Mouse (Mus musculus) gastrocnemius, adult 2 months (tissue): Measurements from ENCODE around the gene Tdrkh. TPM values are rescaled to one million over a fixed set of nuclear protein-coding genes. Genes with fewer than 3 reads are reported as not detected.

Experiments
- DNase-seq: peaks from one replicate; pipeline ENCODE4 v3.0.0; 2022
- H3K27ac ChIP-seq: fragments of 200-600 bp; 2 replicates; pipeline ENCODE4 v1.8.1; 2022; ENCODE audit warnings: mild to moderate bottlenecking
- H3K4me3 ChIP-seq: fragments of 200-600 bp; 2 replicates; pipeline ENCODE4 v1.8.1; 2022; ENCODE audit warnings: mild to moderate bottlenecking, moderate library complexity
- CTCF ChIP-seq: fragments of 200-600 bp; IDR thresholded peaks from 2 replicates; pipeline ENCODE4 v1.8.1; 2022; ENCODE audit warnings: antibody characterized with exemption, mild to moderate bottlenecking, moderate library complexity
- intact Hi-C: fragments of 180-260 bp; cut with DNase I; formaldehyde crosslinking; loops from one replicate; pipeline ENCODE4 v1.15.1; 2025
- total RNA-seq, 2 experiments: library from RNA; stranded (reverse); gene quantifications; 2 replicates each; pipeline ENCODE4 v1.2.3; 2021

Gene Tdrkh
- total RNA-seq, 2 experiments from 2014 or later: 2.8 to 2.9 TPM

- intact Hi-C loops: loop anchor here (5.0 kb wide), 1 partner anchor 68 kb away; the partner anchor contains the start of genes Mrpl9 and Oaz3
- peak overlapping the region; percentile 94 for H3K27ac ChIP-seq
- no peak for TF ChIP-seq CTCF
Measured at GRCm38 (mm10) chr3:94374636-94375035, 38.4 kb upstream of the Tdrkh start.

DNA sequence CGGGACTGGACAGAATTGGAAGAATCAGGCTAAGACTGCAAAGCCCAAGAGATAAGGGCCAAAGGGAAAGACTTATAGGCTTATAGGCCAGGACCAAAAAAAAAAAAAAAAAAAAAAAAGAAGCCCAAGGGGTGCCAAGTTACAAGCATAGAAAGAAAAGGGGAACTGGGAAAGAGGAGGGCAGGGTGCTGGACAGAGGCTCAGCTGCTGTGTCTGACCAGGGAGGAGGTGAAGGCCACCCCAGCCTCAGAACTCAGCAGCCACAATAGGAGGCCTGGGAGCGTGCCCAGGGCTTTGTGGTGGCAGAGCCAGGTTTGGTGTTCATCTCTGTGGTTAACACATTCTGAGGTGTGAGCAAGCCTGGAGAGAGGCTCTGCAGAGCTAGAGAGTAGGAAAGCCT, 37.9 kb upstream of the Tdrkh start:
- DNase-seq: no peak
- Histone ChIP-seq H3K4me3 (no peak overlapping the region), H3K27ac (peak overlapping the region; percentile 94; the same call in 1 of the 2 replicates)
- no peak for TF ChIP-seq CTCF
- intact Hi-C loops: no loop called here

More at GRCm38 (mm10) chr3:94374636-94375035, 38.4 kb upstream of the Tdrkh start:
- peak; percentile 79 for DNase-seq
- H3K4me3 ChIP-seq: peak overlapping the region; percentile 80; the same call in 1 of the 2 replicates

DNA sequence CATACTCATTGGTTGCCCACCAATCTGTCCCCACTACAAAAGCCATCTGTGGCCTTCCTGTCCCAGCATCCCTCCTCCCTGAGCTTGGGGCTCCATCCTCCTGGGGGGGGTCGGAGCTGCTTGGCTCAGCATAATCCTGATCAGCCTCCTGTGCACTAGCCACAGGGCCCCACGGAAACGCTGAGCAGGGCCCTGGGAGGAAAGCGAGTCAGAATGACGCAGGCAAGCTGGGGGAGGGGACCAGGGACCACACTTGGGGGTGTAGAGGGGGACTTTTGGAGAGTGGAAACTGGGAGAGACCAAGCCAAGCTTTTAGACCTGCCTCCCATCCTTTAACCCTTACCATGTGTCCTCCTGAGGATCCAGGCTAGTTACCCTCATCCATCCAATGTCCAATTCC, 37.2 kb upstream of the Tdrkh start:
- H3K27ac ChIP-seq: no peak overlapping the region
- intact Hi-C loops: no loop called here

GRCm38 (mm10) chr3:94377028-94377923, 35.8 kb upstream of the Tdrkh start:
- H3K27ac ChIP-seq: no peak overlapping the region
- H3K4me3 ChIP-seq: no peak overlapping the region
- intact Hi-C loops: no loop called here
- no peak for DNase-seq
- no peak for TF ChIP-seq CTCF

More for the DNA sequence above, 37.2 kb upstream of the Tdrkh start:
- TF ChIP-seq CTCF: no peak
- DNase-seq: no peak
- H3K4me3 ChIP-seq: no peak overlapping the region

GRCm38 (mm10) chr3:94379831-94380510, 33.1 kb upstream of the Tdrkh start:
- no peak for TF ChIP-seq CTCF
- no peak for DNase-seq
- Histone ChIP-seq H3K4me3 (no peak overlapping the region), H3K27ac (no peak overlapping the region)
- intact Hi-C loops: no loop called here

GRCm38 (mm10) chr3:94382308-94382707, 30.8 kb upstream of the Tdrkh start:
- TF ChIP-seq CTCF: no peak
- Histone ChIP-seq H3K27ac (no peak overlapping the region), H3K4me3 (no peak overlapping the region)
- DNase-seq: no peak
- intact Hi-C loops: no loop called here

DNA sequence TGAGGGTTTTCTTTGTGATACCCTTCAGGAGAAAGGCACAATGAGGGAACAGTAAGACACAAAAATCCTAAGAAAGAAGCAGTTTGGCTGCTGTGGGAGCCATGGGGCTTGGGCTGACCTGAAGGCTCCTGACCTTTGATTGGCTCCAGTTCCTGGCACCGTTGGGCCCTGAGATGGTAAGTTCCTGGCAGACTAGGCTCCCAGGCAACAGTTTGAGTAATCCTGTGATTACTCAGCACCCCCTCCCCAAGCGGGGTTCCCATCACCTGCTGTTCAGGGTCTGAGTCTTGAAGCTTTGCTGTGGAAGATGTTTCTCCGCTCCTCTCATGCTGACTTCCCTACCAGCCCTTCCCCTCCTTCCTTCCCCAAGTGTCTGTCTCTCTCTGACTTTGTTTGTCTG, 29.6 kb upstream of the Tdrkh start:
- no peak overlapping the region for H3K4me3 ChIP-seq
- intact Hi-C loops: no loop called here
- TF ChIP-seq CTCF: no peak
- no peak for DNase-seq
- no peak overlapping the region for H3K27ac ChIP-seq

DNA sequence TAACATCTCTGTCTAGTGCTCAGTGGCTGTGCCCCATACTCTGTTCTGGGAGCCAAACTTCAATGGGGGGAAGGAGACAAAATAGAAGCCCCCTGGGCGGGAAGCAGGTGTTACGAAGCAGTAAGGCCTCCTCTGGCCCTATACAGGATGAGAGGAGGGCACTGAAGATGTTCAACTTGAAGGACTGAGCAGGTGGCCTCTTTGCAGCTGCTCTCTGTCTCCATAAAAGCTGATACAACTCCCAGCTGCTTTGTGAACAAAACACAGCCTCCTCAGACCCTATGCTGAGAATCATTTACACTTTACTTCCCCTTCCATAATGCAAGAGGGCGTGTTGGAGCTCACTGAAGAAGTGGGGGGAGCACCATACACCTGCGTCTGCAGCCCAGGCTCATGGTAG, 26.4 kb upstream of the Tdrkh start:
- intact Hi-C loops: no loop called here
- DNase-seq: no peak
- TF ChIP-seq CTCF: no peak
- H3K4me3 ChIP-seq: no peak overlapping the region
- no peak overlapping the region for H3K27ac ChIP-seq

- intact Hi-C loops: no loop called here
- Histone ChIP-seq H3K27ac (no peak overlapping the region), H3K4me3 (no peak overlapping the region)
- TF ChIP-seq CTCF: no peak
- DNase-seq: no peak
Measured at GRCm38 (mm10) chr3:94387391-94387790, 25.7 kb upstream of the Tdrkh start.

GRCm38 (mm10) chr3:94388047-94388446, 25.0 kb upstream of the Tdrkh start:
- no peak overlapping the region for H3K27ac ChIP-seq
- H3K4me3 ChIP-seq: no peak overlapping the region
- intact Hi-C loops: no loop called here
- no peak for TF ChIP-seq CTCF
- no peak for DNase-seq

DNA sequence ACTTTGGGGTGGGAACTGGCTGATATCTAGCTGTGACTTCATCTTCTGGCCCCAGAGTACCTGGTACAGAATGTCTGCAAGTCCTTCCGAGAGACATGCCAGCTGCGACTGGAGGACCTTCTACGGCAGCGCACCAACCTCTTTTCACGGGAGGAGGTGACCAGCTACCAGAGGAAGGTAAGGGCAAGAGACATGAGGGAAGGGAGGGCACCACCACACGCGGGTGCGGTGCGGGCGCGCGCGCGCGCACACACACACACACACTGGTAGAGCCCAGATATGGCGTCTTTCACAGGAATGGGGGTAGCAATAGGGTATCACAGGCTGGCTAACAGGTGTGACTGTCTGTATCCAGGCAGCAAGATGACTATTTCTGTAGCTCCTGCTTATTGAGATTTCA, 23.7 kb upstream of the Tdrkh start:
- Histone ChIP-seq H3K4me3 (no peak overlapping the region), H3K27ac (no peak overlapping the region)
- no peak for TF ChIP-seq CTCF
- intact Hi-C loops: no loop called here
- no peak for DNase-seq

GRCm38 (mm10) chr3:94391001-94391400, 22.1 kb upstream of the Tdrkh start:
- intact Hi-C loops: no loop called here
- no peak for TF ChIP-seq CTCF
- Histone ChIP-seq H3K27ac (no peak overlapping the region), H3K4me3 (no peak overlapping the region)
- peak; percentile 50 for DNase-seq

GRCm38 (mm10) chr3:94392128-94392527, 20.9 kb upstream of the Tdrkh start:
- Histone ChIP-seq H3K4me3 (no peak overlapping the region), H3K27ac (no peak overlapping the region)
- no peak for DNase-seq
- intact Hi-C loops: no loop called here
- TF ChIP-seq CTCF: no peak
